Mouse (Mus musculus): ENCODE data around the gene Ccdc180. TPM values are rescaled to one million over a fixed set of nuclear protein-coding genes. Genes with fewer than 3 reads are reported as not detected.

The Ccdc180 gene
- polyA plus RNA-seq, 1 experiment from 2014 or later, result 0.14 TPM

- 0 out of 2 replicates have a peak, but pooled peaks have one; percentile 22 for ATAC-seq
- no peak overlapping the region for H3K4me2 ChIP-seq (replicated peaks; ENCODE audit: low read depth)
Measured at GRCm38 (mm10) chr4:45896425-45897081, 6.5 kb downstream of the Ccdc180 start.

GRCm38 (mm10) chr4:45898413-45898812 is 8.3 kb downstream of the Ccdc180 start:
- Histone ChIP-seq H3K4me2 (replicated peaks; ENCODE audit: low read depth) (no peak overlapping the region), H3K27ac (ENCODE audit: low read depth, low read length) (no peak overlapping the region), H3K9me3 (ENCODE audit: control insufficient read depth) (no peaks in the 10 kb centered on the region), H3K36me3 (ENCODE audit: control insufficient read depth, insufficient read depth) (no peaks in the 10 kb centered on the region), H3K9ac (ENCODE audit: low read depth, low read length) (no peak overlapping the region), H3K4me3 (ENCODE audit: low read depth, low read length) (no peak overlapping the region), H3K4me1 (replicated peaks; ENCODE audit: control insufficient read depth, insufficient read depth, low read length) (no peaks in the 10 kb centered on the region), H3K27me3 (replicated peaks; ENCODE audit: control insufficient read depth, insufficient read depth, low read length) (0 out of 2 replicates have a peak, but pooled peaks cover 2% of the 10 kb centered on the region)
- no peak for ATAC-seq
- WGBS, result 45% methylated on average over 5 of the region's 5 CpGs
- no peak for TF ChIP-seq CTCF (IDR thresholded peaks at IDR 0.05; ENCODE audit: low read depth)

More at GRCm38 (mm10) chr4:45896425-45897081, 6.5 kb downstream of the Ccdc180 start:
- Histone ChIP-seq H3K27ac (ENCODE audit: low read depth, low read length) (no peak overlapping the region), H3K9me3 (ENCODE audit: control insufficient read depth) (no peaks in the 10 kb centered on the region), H3K27me3 (replicated peaks; ENCODE audit: control insufficient read depth, insufficient read depth, low read length) (0 out of 2 replicates have a peak, but pooled peaks cover 4% of the 10 kb centered on the region), H3K9ac (ENCODE audit: low read depth, low read length) (no peak overlapping the region), H3K4me3 (ENCODE audit: low read depth, low read length) (no peak overlapping the region), H3K36me3 (ENCODE audit: control insufficient read depth, insufficient read depth) (no peaks in the 10 kb centered on the region), H3K4me1 (replicated peaks; ENCODE audit: control insufficient read depth, insufficient read depth, low read length) (no peaks in the 10 kb centered on the region)
- TF ChIP-seq CTCF (IDR thresholded peaks at IDR 0.05; ENCODE audit: low read depth), result peak; percentile 25; the same call in 1 of the 2 replicates
- 11% methylated on average over 16 of the region's 16 CpGs for WGBS

- Histone ChIP-seq H3K4me3 (ENCODE audit: low read depth, low read length) (no peak overlapping the region), H3K4me1 (replicated peaks; ENCODE audit: control insufficient read depth, insufficient read depth, low read length) (no peaks in the 10 kb centered on the region), H3K9ac (ENCODE audit: low read depth, low read length) (no peak overlapping the region), H3K27me3 (replicated peaks; ENCODE audit: control insufficient read depth, insufficient read depth, low read length) (no peaks in the 10 kb centered on the region), H3K4me2 (replicated peaks; ENCODE audit: low read depth) (0 out of 2 replicates have a peak overlapping the region, but pooled peaks have one; percentile 41), H3K36me3 (ENCODE audit: control insufficient read depth, insufficient read depth) (no peaks in the 10 kb centered on the region), H3K9me3 (ENCODE audit: control insufficient read depth) (no peaks in the 10 kb centered on the region), H3K27ac (ENCODE audit: low read depth, low read length) (no peak overlapping the region)
- TF ChIP-seq CTCF (IDR thresholded peaks at IDR 0.05; ENCODE audit: low read depth), result no peak
- WGBS, result 78% methylated on average over 13 of the region's 13 CpGs
- no peak for ATAC-seq
Measured at GRCm38 (mm10) chr4:45909256-45909655, 19.2 kb downstream of the Ccdc180 start.

- Histone ChIP-seq H3K4me2 (replicated peaks; ENCODE audit: low read depth) (peak overlapping the region; percentile 41; the same call in 1 of the 2 replicates), H3K9ac (ENCODE audit: low read depth, low read length) (no peak overlapping the region), H3K9me3 (ENCODE audit: control insufficient read depth) (no peaks in the 10 kb centered on the region), H3K36me3 (ENCODE audit: control insufficient read depth, insufficient read depth) (no peaks in the 10 kb centered on the region), H3K27me3 (replicated peaks; ENCODE audit: control insufficient read depth, insufficient read depth, low read length) (no peaks in the 10 kb centered on the region), H3K4me3 (ENCODE audit: low read depth, low read length) (no peak overlapping the region), H3K4me1 (replicated peaks; ENCODE audit: control insufficient read depth, insufficient read depth, low read length) (no peaks in the 10 kb centered on the region), H3K27ac (ENCODE audit: low read depth, low read length) (no peak overlapping the region)
- no peak for ATAC-seq
- 65% methylated on average over 4 of the region's 4 CpGs for WGBS
- TF ChIP-seq CTCF (IDR thresholded peaks at IDR 0.05; ENCODE audit: low read depth), result peak; percentile 53
Measured at GRCm38 (mm10) chr4:45909924-45910323, 19.8 kb downstream of the Ccdc180 start.

- Histone ChIP-seq H3K27ac (ENCODE audit: low read depth, low read length) (peak overlapping the region; percentile 66; the same call in 1 of the 2 replicates), H3K9ac (ENCODE audit: low read depth, low read length) (no peak overlapping the region), H3K9me3 (ENCODE audit: control insufficient read depth) (no peaks in the 10 kb centered on the region), H3K4me2 (replicated peaks; ENCODE audit: low read depth) (peak overlapping the region; percentile 41), H3K27me3 (replicated peaks; ENCODE audit: control insufficient read depth, insufficient read depth, low read length) (no peaks in the 10 kb centered on the region), H3K4me1 (replicated peaks; ENCODE audit: control insufficient read depth, insufficient read depth, low read length) (no peaks in the 10 kb centered on the region), H3K4me3 (ENCODE audit: low read depth, low read length) (no peak overlapping the region), H3K36me3 (ENCODE audit: control insufficient read depth, insufficient read depth) (no peaks in the 10 kb centered on the region)
- no peak for TF ChIP-seq CTCF (IDR thresholded peaks at IDR 0.05; ENCODE audit: low read depth)
- ATAC-seq, result no peak
- 46% methylated on average over 5 of the region's 5 CpGs for WGBS
Measured at GRCm38 (mm10) chr4:45911256-45911655, 21.2 kb downstream of the Ccdc180 start.

GRCm38 (mm10) chr4:45911876-45912275 is 21.8 kb downstream of the Ccdc180 start:
- no peak for TF ChIP-seq CTCF (IDR thresholded peaks at IDR 0.05; ENCODE audit: low read depth)
- no peaks in the 10 kb centered on the region for H3K27me3 ChIP-seq (replicated peaks; ENCODE audit: control insufficient read depth, insufficient read depth, low read length)

More at GRCm38 (mm10) chr4:45911876-45912275, 21.8 kb downstream of the Ccdc180 start:
- Histone ChIP-seq H3K4me3 (ENCODE audit: low read depth, low read length) (no peak overlapping the region), H3K9ac (ENCODE audit: low read depth, low read length) (no peak overlapping the region), H3K27ac (ENCODE audit: low read depth, low read length) (no peak overlapping the region), H3K4me2 (replicated peaks; ENCODE audit: low read depth) (no peak overlapping the region), H3K9me3 (ENCODE audit: control insufficient read depth) (no peaks in the 10 kb centered on the region), H3K36me3 (ENCODE audit: control insufficient read depth, insufficient read depth) (no peaks in the 10 kb centered on the region), H3K4me1 (replicated peaks; ENCODE audit: control insufficient read depth, insufficient read depth, low read length) (no peaks in the 10 kb centered on the region)
- WGBS, result 66% methylated on average over 4 of the region's 4 CpGs
- ATAC-seq, result peak; percentile 29; the same call in 1 of the 2 replicates

Measured in intestine, postnatal 0 days (tissue).